Mouse (Mus musculus): ENCODE results near the gene Hist4h4.

DNA sequence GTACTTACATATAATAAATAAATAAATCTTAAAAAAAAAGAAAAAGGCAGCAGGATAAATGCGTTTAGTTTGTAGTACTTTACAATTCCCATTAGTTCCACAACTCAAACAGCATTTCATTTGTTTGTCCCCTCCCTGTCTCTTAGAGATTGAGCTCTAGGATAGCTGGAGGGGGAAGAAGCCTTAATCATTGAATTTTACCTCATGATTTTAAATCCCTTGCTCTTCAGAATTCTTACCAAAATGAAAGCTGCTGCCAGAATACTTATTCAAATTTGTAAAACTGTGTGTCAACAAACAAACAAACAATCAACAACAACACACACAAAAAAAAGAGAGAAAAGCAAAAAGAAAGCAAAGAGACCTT is 1.2 kb upstream of the Hist4h4 start:
- TF ChIP-seq POLR2A (IDR thresholded peaks at IDR 0.05; ENCODE audit: borderline replicate concordance, insufficient read depth, low read length), result no peak
- no peak for TF ChIP-seq CTCF (IDR thresholded peaks at IDR 0.05; ENCODE audit: borderline replicate concordance, insufficient read depth, low read depth, low read length)

Data from cerebellum, adult 2 months (tissue).